Mouse (Mus musculus): ENCODE measurements around the gene Oas1g.
"Not testable (repeated sequence)": the region's sequence is repeated elsewhere in the genome, so short reads cannot be mapped to it uniquely, and the experiment has no call there.

Gene Oas1g

DNA sequence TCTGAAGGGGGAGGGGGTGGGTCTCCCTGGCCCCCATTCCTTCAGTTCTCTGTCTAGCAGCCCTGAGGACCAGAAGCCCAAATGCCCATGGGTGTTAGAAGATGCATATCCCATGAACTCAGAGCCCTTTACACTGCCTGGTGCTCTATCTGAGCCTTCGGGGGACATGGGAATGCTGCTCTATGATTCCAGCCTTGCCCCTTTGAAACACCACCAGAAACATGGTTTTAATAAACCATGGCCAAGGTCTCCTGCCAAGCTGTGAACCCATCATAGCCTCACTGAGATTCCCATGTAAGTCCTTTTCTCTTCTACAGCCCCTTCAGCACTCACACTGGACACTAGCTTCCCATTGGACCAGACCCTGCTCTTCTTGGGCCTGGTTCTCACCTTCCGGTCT lies 2.6 kb upstream of the Oas1g start:
- DNase-seq (ENCODE audit: low read depth, low spot score) = no peak

DNA sequence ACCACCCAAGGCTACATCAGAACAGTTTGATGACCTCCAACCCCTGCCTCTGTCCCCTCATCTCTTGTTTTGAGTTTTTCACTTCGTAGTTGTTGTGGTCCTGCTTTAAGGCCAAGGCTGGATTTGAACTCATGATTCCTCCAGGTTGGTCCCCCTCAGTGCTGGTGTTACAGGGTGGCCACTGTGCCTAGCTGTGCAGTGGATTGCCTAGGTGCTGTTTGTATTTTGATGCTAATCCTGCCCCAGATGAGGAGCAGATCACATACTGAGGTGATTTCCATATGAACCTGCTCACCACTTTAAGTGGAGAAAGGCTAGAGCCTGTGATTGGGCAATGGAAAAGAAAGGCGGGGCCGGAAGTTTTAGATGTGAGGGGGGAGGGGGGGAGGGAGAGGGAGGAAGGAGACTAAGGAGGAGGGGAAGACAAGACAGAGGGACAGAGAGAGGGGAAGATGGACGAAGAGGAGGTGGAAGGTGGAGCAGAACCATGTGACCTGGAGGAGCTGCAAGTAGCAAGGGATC lies 942 bp upstream of the Oas1g start:
- not testable (repeated sequence) for DNase-seq (ENCODE audit: low read depth, low spot score)

DNA sequence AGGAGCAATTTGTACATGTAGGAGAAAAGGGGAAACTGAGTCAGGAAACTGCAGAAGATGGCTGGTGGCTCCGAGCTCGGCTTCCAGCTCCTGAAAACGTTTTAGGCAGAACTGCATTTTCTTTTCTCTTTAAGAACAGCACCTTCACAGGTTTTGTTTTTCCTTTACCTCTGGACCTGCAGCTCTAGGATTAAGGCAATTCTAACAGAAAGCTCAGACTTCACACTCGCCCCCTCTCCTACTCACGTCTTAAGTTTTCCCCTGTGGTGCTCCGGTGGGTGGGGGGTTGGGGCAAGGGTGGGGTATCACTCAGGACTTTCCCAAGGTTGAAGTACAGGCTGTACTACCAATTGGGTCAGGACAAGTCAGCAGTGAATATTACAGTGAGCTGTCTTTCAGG lies 418 bp upstream of the Oas1g start:
- DNase-seq (ENCODE audit: low read depth, low spot score) = no peak

- DNase-seq (ENCODE audit: low read depth, low spot score) = not testable (repeated sequence)
Observed at GRCm38 (mm10) chr5:120881681-120882080, 5.7 kb downstream of the Oas1g start.

- DNase-seq (ENCODE audit: low read depth, low spot score) = not testable (repeated sequence)
Observed at GRCm38 (mm10) chr5:120878803-120879202, 8.6 kb downstream of the Oas1g start.

GRCm38 (mm10) chr5:120877407-120877806 lies 10.0 kb downstream of the Oas1g start:
- DNase-seq (ENCODE audit: low read depth, low spot score) = not testable (repeated sequence)

GRCm38 (mm10) chr5:120876839-120877238 lies 10.6 kb downstream of the Oas1g start:
- DNase-seq (ENCODE audit: low read depth, low spot score) = not testable (repeated sequence)

DNA sequence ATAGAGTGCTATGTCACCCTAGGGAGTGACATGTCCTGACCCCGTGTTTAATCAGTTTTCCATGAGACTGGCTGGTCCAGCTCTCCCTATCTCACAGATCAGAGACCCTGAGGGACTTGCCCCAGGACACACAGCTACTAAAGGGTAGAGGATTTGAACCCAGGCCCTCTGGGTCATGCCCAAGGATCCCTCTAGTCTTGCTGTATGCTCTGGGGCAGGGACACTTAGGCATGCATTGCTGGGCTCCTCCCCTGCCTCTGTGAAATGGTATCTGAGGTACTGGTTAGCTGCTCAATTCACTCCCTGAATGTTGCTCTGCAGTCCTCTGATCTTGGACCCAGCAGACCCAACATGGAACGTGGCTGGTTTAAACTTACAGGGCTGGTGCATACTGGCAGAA lies 15.9 kb downstream of the Oas1g start:
- DNase-seq (ENCODE audit: low read depth, low spot score) = no peak

DNA sequence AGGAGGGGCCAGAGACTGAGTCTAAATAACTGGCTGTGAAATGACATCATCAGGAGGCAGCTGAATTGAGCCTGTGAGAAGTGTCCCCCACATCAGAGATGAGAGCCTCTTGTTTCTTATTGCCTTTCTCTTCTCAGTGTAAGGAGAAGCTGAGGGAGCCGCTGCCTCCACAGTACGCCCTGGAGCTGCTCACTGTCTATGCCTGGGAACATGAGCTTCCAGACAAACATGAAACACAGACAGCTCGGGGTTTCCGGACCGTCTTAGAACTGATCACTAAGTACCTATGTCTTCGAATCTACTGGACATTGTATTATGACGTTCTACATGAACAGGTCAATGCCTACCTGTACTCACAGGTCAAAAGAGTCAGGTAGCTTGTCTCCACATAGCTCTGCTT lies 16.6 kb downstream of the Oas1g start:
- no peak for DNase-seq (ENCODE audit: low read depth, low spot score)

DNA sequence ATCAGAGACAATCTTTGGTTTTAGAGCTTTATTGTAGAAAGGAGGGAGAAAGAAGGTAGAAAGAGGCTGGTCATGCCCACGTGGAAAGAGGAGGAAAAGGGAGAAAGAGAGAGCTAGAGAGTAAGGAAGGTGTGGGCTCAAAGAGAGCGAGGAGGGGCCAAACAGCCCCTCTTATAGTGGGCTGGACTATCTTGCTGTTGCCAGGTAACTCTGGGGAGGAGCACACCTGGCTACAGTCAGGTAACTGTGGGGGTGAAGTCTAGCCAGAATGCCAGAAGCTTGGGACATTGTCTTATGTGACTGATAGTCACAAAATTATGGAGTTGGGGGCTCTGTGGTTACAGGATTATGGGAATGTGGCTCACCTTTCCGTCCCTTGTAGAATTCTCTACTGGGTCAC lies 17.3 kb downstream of the Oas1g start:
- DNase-seq (ENCODE audit: low read depth, low spot score) = no peak

- DNase-seq (ENCODE audit: low read depth, low spot score) = no peak
Observed at GRCm38 (mm10) chr5:120869436-120870015, 17.9 kb downstream of the Oas1g start.

DNA sequence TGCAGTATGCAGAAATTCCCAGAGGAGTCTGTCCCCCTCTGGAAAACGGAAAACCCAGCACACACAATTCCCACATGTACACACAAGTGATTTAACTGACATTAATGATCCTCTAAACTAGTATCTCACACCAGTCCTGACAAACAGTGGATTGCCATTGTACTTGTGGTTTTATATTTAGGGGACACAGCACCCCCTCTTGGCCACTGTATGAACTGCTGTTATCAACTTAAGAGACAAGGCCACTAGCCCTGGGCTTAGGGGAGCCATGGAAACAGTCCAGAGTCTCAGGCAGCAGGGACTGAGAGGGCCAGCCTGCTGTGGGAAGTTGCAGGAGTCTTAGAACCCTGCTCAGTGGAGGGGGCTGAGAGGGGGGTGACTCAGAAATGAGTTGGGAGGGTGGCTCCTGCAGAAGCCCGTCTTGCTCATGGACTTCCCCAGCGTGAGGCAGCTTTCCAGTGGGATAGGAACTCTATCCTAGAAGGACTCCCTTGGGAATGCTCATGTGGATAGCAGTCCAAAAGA lies 22.0 kb downstream of the Oas1g start:
- peak; percentile 56 for DNase-seq (ENCODE audit: low read depth, low spot score)

DNA sequence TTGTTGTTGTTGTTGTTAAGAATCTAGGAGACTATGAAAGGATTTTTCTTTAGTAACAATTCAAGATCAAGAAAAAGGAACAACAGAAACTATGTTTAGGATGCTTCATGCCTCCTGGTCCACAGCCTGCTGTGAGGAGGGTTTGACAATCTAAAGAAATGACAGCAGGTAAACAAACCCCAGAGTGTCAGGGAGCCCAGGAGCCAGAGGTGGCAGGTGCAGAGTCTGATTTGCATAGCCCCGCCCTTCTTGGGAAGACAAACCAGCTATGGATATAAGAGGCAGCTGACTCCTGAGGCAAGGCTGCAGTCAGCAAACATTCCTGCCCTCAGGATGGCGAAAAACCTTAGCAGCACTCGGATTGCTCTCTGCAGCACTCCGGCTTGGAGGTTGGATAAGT lies 26.3 kb downstream of the Oas1g start, which contains the start of gene Oas1h:
TSS of gene Oas1h (plus strand) at position 301 of the 400 bp plus-strand sequence.
- DNase-seq (ENCODE audit: low read depth, low spot score) = no peak

DNA sequence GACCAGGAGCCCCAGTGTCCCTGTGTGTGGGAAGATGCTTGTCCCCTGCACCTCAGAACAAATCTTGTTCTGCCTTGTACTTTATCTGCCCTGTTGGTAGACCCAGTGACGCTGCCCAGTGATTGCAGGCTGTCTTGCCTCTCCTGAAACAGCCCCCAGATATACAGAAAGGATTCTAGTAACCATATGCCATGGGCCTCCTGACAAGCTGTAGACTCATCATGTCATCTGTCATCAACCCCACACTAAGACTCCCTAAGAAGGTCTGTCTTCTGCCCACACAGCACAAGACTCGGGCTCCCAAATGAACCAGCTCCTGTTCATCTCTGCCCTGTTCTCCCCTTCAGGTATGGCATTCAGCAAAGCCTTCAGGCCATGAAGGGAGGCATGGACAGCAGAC lies 28.2 kb downstream of the Oas1g start:
- no peak for DNase-seq (ENCODE audit: low read depth, low spot score)

- peak; percentile 68 for DNase-seq (ENCODE audit: low read depth, low spot score)
Observed at GRCm38 (mm10) chr5:120849601-120850136, 37.7 kb downstream of the Oas1g start.

DNA sequence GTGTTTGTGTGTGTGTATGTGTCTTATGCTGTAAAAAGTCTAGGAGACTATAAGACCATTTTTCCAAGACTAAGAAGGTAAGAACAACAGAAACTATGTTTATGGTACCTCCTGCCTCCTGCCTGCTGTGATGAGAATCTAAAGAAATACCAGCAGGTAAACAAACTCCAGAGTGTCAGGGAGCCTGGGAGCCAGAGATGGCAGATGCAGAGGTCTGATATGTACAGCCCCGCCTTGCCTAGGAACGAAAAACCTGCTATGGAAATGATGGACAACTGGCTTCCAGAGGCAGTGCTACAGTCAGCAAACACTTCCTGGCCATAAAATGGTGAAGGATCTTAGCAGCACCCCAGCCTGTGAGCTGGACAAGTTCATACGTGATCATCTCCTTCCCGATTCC lies 40.3 kb downstream of the Oas1g start, which contains the start of gene Oas1f:
TSS of gene Oas1f (plus strand) at position 301 of the 400 bp plus-strand sequence.
- DNase-seq (ENCODE audit: low read depth, low spot score) = no peak

GRCm38 (mm10) chr5:120844713-120845112 lies 42.7 kb downstream of the Oas1g start:
- DNase-seq (ENCODE audit: low read depth, low spot score) = no peak

- peak; percentile 73 for DNase-seq (ENCODE audit: low read depth, low spot score)
Observed at GRCm38 (mm10) chr5:120836731-120837585, 50.5 kb downstream of the Oas1g start.

DNA sequence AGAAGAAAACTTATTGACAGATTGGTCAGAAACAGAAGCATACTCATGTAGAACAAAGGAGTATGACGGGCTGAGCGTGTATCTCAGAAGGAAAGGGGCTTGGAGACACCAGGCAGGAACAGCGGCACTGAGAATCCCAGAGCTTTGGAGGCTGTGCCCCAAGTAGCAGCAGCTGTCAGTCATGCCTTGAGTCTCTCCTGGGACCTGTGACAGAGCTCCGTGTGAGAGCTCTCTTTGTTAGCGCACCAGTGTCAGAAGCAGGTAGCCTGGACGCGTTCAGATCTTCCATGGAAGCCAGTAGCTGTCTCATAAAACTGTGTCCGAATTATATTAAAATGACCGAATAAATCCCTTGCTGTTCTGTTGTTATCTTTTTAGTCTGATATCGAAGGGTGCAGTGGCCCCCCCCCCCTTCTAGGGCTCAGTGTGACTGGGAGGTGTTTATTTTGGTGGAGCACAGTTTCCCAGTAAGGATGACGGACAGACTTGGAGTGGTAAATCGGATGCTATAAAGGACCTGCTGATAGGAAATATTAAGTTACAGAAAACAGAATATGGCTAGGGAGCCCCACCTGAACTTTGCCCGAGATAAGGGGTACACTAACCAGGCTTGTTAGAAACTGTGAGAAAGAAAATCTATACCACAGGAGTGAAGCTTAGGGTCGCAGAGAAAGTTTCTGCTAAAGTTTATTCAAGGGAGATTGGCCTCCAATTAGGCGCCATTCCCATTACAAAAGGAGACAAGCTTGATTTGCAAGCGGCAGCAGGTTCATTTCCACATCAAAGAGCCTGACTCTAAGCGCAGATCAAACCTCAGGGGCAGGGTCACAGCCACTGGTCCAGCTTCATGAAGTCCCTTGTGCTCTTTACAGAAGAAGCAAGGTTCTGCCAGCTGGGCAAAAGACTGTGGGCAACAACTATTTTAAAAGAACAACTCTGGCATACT lies 53.8 kb downstream of the Oas1g start:
- no peak for DNase-seq (ENCODE audit: low read depth, low spot score)

DNA sequence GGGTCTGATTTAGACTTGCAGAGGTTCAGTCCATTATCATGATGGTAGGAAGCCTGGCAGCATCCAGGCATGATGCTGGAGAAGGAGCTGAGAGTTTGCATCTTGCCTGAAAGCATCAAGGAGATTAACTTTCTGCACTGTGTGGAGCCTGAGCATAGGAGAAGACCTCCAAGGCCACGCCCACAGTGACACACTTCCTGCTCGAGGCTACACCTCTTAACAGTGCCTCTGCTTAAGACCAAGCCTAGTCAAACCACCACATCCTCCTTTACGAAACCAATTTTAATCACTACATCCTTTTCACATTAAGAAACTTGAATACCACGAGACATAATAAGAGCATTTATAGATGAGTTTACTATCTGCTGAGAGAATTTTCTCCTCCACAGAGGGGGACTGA lies 56.4 kb downstream of the Oas1g start:
- peak; percentile 87 for DNase-seq (ENCODE audit: low read depth, low spot score)

All from CD4-positive helper T cell, adult 2 months (primary cell).